Mouse (Mus musculus): ENCODE measurements around the gene Gm3383.
"Not testable (repeated sequence)": the region's sequence is repeated elsewhere in the genome, so short reads cannot be mapped to it uniquely, and the experiment has no call there.

DNA sequence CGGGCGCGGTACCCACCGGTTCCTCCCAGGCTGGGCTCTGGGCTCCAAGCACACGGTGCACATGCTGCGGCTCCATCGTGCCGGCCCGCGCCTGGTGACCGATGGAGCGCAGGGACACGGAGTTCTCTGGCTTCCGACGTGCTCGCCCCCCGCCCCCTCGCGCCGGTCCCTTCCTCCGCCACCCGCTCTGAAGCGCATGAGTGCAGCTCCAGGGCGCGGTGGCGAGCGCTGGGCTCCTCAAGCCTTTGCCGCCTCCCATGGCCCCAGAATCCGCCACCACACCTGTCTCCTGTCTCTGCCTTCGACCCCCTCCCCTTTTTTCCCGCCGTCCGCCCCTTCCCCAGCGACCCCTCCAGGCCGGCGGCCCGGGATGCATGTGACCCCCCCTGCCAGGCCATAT lies 66.3 kb downstream of the Gm3383 start, which contains the start of gene Gm3373:
- TF ChIP-seq POLR2A (IDR thresholded peaks at IDR 0.05; ENCODE audit: borderline replicate concordance, extremely low read depth, insufficient read depth, insufficient read length, poor library complexity, severe bottlenecking); CTCF (IDR thresholded peaks at IDR 0.05; ENCODE audit: borderline replicate concordance, extremely low read depth, insufficient read depth, insufficient read length): not testable (repeated sequence)
